Mouse (Mus musculus) B cell, adult (primary cell): ENCODE data around the gene Lca5l. TPM values are rescaled to one million over a fixed set of nuclear protein-coding genes. Genes with fewer than 3 reads are reported as not detected.

Source experiments
- total RNA-seq: library from RNA; stranded (reverse); gene quantifications from 4 replicates; pipeline ENCODE4 v1.2.4, GENCODE M21; 2023; ENCODE audit not compliant: inconsistent age

Gene Lca5l
- not detected in 4 replicates for total RNA-seq

DNA sequence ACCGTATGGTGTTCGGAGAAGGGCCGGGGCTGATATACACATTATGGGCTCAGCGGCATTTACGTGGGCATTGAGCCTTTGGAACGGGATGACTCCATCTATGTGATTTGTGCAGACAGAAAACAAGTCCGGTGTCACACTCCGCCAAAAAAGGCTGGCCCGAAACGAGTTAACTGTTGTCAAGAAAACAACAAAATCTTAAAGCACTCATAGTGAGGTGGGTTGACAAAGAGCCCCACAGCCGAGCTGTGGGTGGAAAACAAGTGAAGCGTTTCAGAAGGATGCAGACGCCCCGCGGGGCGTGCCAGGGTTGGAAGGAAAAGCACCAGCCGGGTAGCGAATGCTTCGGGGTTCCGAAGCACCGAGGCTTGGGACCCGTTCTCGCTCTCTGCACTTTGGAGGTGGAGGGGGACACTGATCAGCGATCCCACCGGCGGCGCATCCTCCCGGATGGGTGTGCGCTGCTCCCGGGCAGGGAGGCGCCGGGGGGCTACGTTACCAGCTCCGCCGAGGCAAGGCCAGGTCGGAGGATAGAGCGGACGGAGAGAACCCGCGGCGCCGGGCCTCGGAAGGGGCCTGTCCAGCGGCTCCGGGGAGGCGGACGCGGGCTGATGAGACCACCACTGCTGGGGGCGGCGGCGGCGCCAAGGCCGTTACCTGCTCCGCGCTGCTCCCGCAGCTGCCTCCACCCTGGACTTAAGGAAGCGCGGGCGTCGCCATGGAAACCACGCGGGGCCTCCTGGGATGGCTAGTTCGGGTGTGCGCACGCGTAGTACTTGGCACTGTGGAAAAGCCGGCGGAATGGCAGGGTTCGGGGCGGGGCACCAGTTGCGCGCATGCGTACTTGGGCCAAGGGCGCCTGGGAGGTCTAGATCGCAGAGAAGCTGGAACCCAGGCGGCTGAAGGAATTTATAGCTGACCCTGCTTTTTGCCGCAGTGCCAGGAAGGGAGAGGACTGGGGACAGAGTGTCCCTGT, at the start of gene Lca5l:
Lca5l (minus strand) TSS at position 741 of the 976 bp plus-strand sequence.

DNA sequence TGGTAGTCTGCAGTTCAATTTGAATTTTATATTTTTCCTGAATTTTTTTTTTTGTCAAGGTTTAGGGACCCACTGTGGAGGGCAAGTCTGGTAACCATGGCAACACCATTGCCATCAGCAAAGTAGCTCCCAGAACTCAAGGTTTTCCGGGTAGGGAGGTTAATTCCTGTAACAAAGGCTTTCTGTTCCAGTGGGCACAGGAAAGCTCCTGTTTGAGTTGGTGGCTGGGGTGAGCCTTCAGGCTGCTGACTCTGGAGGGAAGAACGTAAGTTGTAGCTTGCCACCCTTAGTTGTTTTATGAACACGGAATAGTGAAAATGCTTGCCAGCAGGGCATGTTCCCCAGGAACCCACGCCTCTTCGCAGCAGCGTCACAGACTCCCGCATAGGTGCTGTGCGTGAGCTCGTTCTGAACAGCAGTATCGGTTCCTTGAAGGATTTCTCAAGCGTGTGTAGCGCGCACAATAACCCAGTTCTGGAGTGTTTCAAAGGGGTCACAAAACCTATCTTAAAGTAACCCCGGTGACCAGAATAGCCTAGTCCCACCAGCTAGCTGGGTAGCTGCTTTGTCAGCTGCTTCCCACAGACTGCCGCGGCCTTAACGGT, 43.4 kb upstream of the Lca5l start, which contains the start of gene B3galt5:
B3galt5 (plus strand) TSS at position 436 of the 605 bp plus-strand sequence.

DNA sequence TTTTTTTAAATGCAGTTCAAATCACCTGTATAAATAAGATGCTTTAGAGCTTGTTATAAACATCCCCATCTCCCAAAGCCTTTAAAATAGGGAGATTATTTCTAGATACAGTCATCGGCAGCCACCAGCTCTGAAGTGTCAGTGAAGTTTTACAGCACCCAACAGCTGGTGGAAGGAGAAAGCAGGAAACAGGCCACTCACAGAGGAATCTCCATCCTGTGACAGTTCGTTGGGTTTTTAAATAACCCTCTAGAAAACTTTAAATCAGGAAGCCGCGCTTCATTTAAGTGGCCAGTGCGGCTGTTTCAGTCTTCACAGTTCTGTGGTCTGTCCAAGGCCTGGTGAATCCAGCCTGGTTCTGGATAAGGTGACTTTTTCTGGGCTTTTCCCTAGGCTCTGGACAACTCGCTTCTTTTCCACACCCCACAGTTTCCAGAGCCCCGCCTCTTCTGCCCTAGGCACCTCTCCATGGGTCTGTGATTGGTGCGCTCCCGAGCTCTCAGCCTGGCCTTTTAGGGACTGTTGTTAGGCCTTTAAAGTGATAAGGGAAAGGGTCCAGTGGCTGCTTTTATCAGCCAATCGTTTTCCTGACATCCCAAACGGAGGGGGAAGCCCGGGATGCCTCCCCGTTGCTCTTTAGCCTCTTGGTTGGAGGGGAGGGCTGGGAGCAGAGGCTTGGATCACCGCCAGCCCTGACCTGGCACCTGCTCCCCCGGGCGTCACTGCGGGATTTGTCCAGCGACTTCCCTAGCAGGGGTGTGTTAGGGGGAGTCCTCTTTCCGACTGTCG, 8.0 kb upstream of the Lca5l start, which contains the start of gene Sh3bgr:
Sh3bgr (plus strand) TSS at position 538 of the 789 bp plus-strand sequence.

DNA sequence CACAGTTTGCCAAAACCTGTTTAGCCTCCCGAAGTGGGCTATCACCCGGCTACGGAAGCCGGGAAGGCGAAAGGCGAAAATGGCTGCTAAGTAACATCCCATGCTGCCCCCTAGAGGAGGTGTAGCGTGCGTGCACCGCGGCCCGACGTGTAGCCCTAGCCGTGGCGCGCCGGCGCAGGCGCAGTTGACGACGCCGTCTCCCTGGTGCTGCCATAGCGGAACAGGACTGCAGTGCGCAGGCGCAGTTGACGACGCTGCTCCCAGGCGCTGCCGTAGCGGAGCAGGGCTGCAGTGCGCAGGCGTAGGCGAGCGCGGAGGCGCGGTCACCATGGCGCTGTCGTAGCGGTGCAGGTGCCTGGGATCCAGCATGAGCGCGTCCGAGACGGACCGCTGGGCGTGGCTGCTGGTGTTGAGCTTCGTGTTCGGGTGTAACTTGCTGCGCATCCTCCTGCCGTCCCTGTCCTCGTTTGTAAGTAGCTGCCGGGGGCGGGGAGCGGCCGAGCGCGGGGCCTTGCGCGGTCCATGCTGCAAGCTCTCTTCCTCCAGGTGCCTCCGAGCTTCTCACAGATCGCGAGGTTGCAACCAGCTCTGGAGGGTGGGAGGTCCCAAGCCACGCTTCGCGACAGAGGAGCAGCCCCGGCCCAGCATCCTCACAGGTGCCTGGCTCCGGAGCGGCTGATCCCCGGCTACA, 46.8 kb downstream of the Lca5l start, which contains the start of gene Wrb:
Wrb (plus strand) TSS at position 298 of the 691 bp plus-strand sequence.

DNA sequence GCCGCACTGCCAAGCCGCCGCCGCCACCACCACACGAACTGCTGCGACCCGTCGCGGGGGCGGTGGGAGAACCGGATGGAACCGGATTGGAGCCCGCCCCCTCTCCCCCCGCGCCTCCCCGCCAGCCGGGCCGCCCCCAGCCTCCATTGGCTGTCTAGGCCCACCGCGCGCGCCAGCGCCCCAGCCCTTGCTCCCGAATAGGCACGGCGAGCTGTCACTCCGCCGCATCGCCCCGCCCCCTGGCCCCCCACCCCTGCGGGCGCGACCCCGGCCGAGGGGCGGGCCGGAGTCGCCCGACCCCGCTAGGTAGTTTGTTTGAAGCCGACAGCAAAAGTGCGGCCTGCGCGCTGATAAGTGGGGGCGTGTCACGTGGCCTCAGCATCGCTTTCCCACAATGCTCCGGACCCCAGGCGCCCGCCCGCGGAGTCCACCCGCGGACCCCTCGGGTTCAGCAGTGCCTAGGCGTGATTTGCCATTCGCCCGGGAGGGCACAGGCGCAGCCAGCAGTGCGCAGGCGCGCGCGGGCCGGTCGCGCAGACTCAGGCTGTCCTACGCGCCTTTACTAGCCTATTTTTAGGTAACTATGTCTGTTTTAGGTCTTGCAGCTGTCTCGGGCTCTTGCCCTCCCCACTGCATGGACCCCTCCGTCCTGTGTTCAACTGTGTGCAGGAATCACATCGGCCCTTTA, 64.3 kb downstream of the Lca5l start, which contains the start of gene Hmgn1:
Hmgn1 (minus strand) TSS at position 73 of the 688 bp plus-strand sequence.

Other genes starting within 250 kb of the Lca5l start
- gene Psmg1, start 201.3 kb downstream of the Lca5l start, total RNA-seq = 13.5 to 23.7 TPM (median 15.7 TPM) in 4 replicates
- 399 to 459 TPM (median 422 TPM) in 4 replicates for gene Brwd1, start 109.7 kb downstream of the Lca5l start, total RNA-seq
- gene Hmgn1, start 64.5 kb downstream of the Lca5l start, total RNA-seq = 215 to 255 TPM (median 231 TPM) in 4 replicates
- gene Wrb, start 46.9 kb downstream of the Lca5l start, total RNA-seq = 7.7 to 11.7 TPM (median 9.9 TPM) in 4 replicates
- gene Sh3bgr, start 8.2 kb upstream of the Lca5l start, total RNA-seq = not detected in 4 replicates
- not detected in 4 replicates for gene B3galt5, start 43.5 kb upstream of the Lca5l start, total RNA-seq